Mouse (Mus musculus): ENCODE data around the gene Fam117a.

- TF ChIP-seq CTCF (IDR thresholded peaks at IDR 0.05; ENCODE audit: low read depth, low read length) (peak; percentile 51; the same call in 1 of the 2 replicates), POLR2A (IDR thresholded peaks at IDR 0.05; ENCODE audit: borderline replicate concordance, low read depth, low read length) (no peak)
Measured at GRCm38 (mm10) chr11:95305600-95305999, 31.2 kb upstream of the Fam117a start.

All from bone marrow macrophage, adult 2 months (primary cell).